Mouse (Mus musculus): ENCODE measurements around the gene Twist2.

DNA sequence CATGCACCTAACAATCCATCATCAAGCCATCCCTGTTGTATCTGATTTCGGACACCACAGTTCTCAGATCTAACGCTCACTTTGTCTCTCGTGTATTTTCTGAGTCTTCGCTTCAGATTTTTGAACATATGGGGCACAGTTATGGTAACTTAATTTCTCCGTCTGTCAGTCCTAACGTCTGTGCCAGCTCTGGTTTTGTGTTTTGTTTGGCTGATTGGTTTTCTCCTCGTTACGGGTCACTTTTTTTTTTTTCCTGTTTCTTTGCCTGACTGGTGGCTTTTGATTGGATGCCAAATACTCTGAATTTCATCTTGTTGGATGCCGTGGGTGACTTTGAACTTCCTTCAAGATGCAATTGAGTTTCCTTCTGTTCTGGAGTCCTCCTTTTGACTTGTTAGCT lies 48.3 kb upstream of the Twist2 start:
- TF ChIP-seq POLR2A (IDR thresholded peaks at IDR 0.05; ENCODE audit: borderline replicate concordance, low read depth, low read length) (no peak), CTCF (IDR thresholded peaks at IDR 0.05; ENCODE audit: low read depth, low read length) (no peak)

All from bone marrow macrophage, adult 2 months (primary cell).